Comparison of ENCODE assay signal across 13 mouse cellular contexts in the genomic region with DNA sequence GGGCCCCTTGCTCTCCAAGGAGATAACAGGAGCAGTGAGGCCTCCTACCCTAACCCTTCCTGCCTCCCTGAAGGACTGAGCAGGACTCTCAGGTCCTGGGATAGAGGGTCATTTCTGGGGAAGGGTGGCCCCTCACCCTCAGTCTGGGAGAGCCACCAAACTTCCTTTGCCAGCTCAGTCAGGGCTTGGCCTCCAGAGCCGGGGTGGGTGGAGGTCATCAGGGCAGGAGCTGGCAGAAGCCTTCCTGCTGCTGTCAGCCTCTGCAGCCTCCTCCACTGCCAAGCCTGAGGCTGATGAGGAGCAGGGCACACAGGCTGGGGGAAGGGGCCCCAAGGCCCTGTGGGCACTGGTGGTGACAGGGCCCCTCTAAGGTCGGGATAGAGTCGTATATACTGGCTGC. TPM values are rescaled to one million over a fixed set of nuclear protein-coding genes. Genes with fewer than 3 reads are reported as not detected.
DNase-seq lines count a peak whose midpoint lies in the region; ATAC-seq and TF ChIP-seq lines count a peak whose summit lies in the region.
"Had no signal": no experiment of that assay in that cellular context is flagged by ENCODE, and none has a peak within 500 bp of the region (broad histone marks: within the 10 kb centered on the region; RNA-seq: fewer than 3 reads in every experiment).

No protein-coding gene starts in this region.

- H3K36me3 ChIP-seq in heart, embryonic 10.5 days = peaks cover 25% of the 10 kb centered on the region
- H3K36me3 ChIP-seq in kidney, postnatal 0 days (ENCODE audit: insufficient read depth, low read length) = 0 out of 2 replicates have a peak, but pooled peaks cover 15% of the 10 kb centered on the region
- peaks cover 28% of the 10 kb centered on the region for H3K36me3 ChIP-seq in embryonic facial prominence, embryonic 10.5 days (replicated peaks)
- peaks cover 4% of the 10 kb centered on the region for H3K36me3 ChIP-seq in intestine, embryonic 15.5 days

- H3K4me1 ChIP-seq in heart, embryonic 10.5 days = peaks cover 23% of the 10 kb centered on the region
- no peaks in the 10 kb centered on the region for H3K4me1 ChIP-seq in kidney, postnatal 0 days (replicated peaks; ENCODE audit: insufficient read depth, low read length)
- H3K4me1 ChIP-seq in embryonic facial prominence, embryonic 10.5 days = peaks cover 57% of the 10 kb centered on the region
- no peaks in the 10 kb centered on the region for H3K4me1 ChIP-seq in intestine, embryonic 15.5 days (replicated peaks)

- H3K9ac ChIP-seq in kidney, postnatal 0 days (ENCODE audit: low read depth, low read length) = no peak overlapping the region
- H3K9ac ChIP-seq in intestine, embryonic 15.5 days = 0 out of 2 replicates have a peak overlapping the region, but pooled peaks have one; percentile 17
- H3K9ac ChIP-seq: lung, embryonic 15.5 days had no signal

- H3K9me3 ChIP-seq in heart, embryonic 10.5 days = no peaks in the 10 kb centered on the region
- H3K9me3 ChIP-seq in kidney, postnatal 0 days (replicated peaks; ENCODE audit: low read length) = no peaks in the 10 kb centered on the region
- H3K9me3 ChIP-seq in embryonic facial prominence, embryonic 10.5 days = no peaks in the 10 kb centered on the region
- H3K9me3 ChIP-seq in intestine, embryonic 15.5 days = no peaks in the 10 kb centered on the region
- H3K9me3 ChIP-seq: lung, embryonic 15.5 days had no signal

- H3K27me3 ChIP-seq in heart, embryonic 10.5 days (ENCODE audit: insufficient read depth, poor library complexity, severe bottlenecking) = peaks cover 47% of the 10 kb centered on the region
- no peaks in the 10 kb centered on the region for H3K27me3 ChIP-seq in kidney, postnatal 0 days (ENCODE audit: insufficient read depth, low read length)
- H3K27me3 ChIP-seq in embryonic facial prominence, embryonic 10.5 days (replicated peaks; ENCODE audit: low read depth, poor library complexity, severe bottlenecking) = peaks cover 17% of the 10 kb centered on the region
- peaks cover 19% of the 10 kb centered on the region for H3K27me3 ChIP-seq in intestine, embryonic 15.5 days (replicated peaks)

- no peak for TF ChIP-seq CTCF in kidney, postnatal 0 days (IDR thresholded peaks at IDR 0.05; ENCODE audit: low read depth)

- 0 out of 2 replicates have a peak, but pooled peaks have one; percentile 50 for ATAC-seq in kidney, postnatal 0 days (replicated peaks; ENCODE audit: low FRiP score, low read depth)
- ATAC-seq in intestine, embryonic 15.5 days = no peak
- ATAC-seq: CD4-positive, CD25-positive, alpha-beta regulatory T cell, adult 4 months had no signal

- 51% methylated on average over 3 of the region's 3 CpGs for WGBS in heart, embryonic 10.5 days
- 23% methylated on average over 3 of the region's 3 CpGs for WGBS in kidney, postnatal 0 days
- WGBS in embryonic facial prominence, embryonic 10.5 days = 29% methylated on average over 3 of the region's 3 CpGs
- 39% methylated on average over 3 of the region's 3 CpGs for WGBS in intestine, embryonic 15.5 days

- H3K4me2 ChIP-seq in kidney, postnatal 0 days (ENCODE audit: low read length) = no peak overlapping the region
- H3K4me2 ChIP-seq in intestine, embryonic 15.5 days (replicated peaks) = no peak overlapping the region
- H3K4me2 ChIP-seq: lung, embryonic 15.5 days had no signal

- no peak overlapping the region; the same call in 1 of the 2 replicates for H3K27ac ChIP-seq in heart, embryonic 10.5 days
- no peak overlapping the region for H3K27ac ChIP-seq in kidney, postnatal 0 days
- H3K27ac ChIP-seq in embryonic facial prominence, embryonic 10.5 days (replicated peaks) = peak overlapping the region; percentile 72
- H3K27ac ChIP-seq in intestine, embryonic 15.5 days = no peak overlapping the region
- H3K27ac ChIP-seq: lung, embryonic 15.5 days had no signal

- 0 out of 2 replicates have a peak overlapping the region, but pooled peaks have one; percentile 8 for H3K4me3 ChIP-seq in heart, embryonic 10.5 days
- H3K4me3 ChIP-seq in kidney, postnatal 0 days (replicated peaks; ENCODE audit: low read depth, low read length) = no peak overlapping the region
- H3K4me3 ChIP-seq in embryonic facial prominence, embryonic 10.5 days = peak overlapping the region; percentile 3; the same call in 1 of the 2 replicates
- H3K4me3 ChIP-seq in intestine, embryonic 15.5 days (replicated peaks) = no peak overlapping the region
- H3K4me3 ChIP-seq: erythroblast, embryonic 14.5 days; lung, embryonic 15.5 days had no signal

- no peak for DNase-seq in heart, embryonic 10.5 days (ENCODE audit: low spot score)
- no peak for DNase-seq in heart, adult 11 months
- DNase-seq in kidney, postnatal 0 days (ENCODE audit: low spot score) = no peak
- DNase-seq in kidney, postnatal 25 days = no peak
- DNase-seq in embryonic facial prominence, embryonic 10.5 days (ENCODE audit: low spot score) = no peak
- DNase-seq in urinary bladder, postnatal 25 days (ENCODE audit: low spot score) = no peak
- DNase-seq: cerebellum, adult 9-11 months; embryo, embryonic 11 days; kidney, adult 18-20 months had no signal

RNA-seq across cellular contexts. Expression of a gene that starts 9.5 kb away (rescaled TPM):
- polyA plus RNA-seq in heart, embryonic 10.5 days (2016; fragmentation: Nextera tagmentation; extraction: Ambion mirVana) = 0.34 and 1.6 TPM in 2 replicates
- polyA plus RNA-seq in kidney, postnatal 0 days (2015; fragmentation: Nextera tagmentation; extraction: Ambion mirVana) = 0.23 and 0.25 TPM in 2 replicates
- polyA plus RNA-seq in embryonic facial prominence, embryonic 10.5 days (2016; fragmentation: Nextera tagmentation; extraction: Ambion mirVana) = 11.4 and 12.9 TPM in 2 replicates
- polyA plus RNA-seq in intestine, embryonic 15.5 days (2015; fragmentation: Nextera tagmentation; extraction: Ambion mirVana) = 7.9 and 8.2 TPM in 2 replicates
- polyA plus RNA-seq: CD4-positive, CD25-positive, alpha-beta regulatory T cell, adult 4 months; erythroblast, embryonic 14.5 days had no signal

RNA-seq across cellular contexts. Expression of a gene that starts 14.5 kb away (rescaled TPM):
- polyA plus RNA-seq in heart, embryonic 10.5 days (2016; fragmentation: Nextera tagmentation; extraction: Ambion mirVana) = 6.0 and 8.1 TPM in 2 replicates
- polyA plus RNA-seq in kidney, postnatal 0 days (2015; fragmentation: Nextera tagmentation; extraction: Ambion mirVana) = 12.9 and 15.2 TPM in 2 replicates
- 8.0 and 8.2 TPM in 2 replicates for polyA plus RNA-seq in embryonic facial prominence, embryonic 10.5 days (2016; fragmentation: Nextera tagmentation; extraction: Ambion mirVana)
- polyA plus RNA-seq in intestine, embryonic 15.5 days (2015; fragmentation: Nextera tagmentation; extraction: Ambion mirVana) = 4.5 and 5.7 TPM in 2 replicates
- polyA plus RNA-seq: erythroblast, embryonic 14.5 days had no signal

RNA-seq across cellular contexts. Expression of a gene that starts 14.8 kb away (rescaled TPM):
- 289 and 326 TPM in 2 replicates for polyA plus RNA-seq in heart, embryonic 10.5 days (2016; fragmentation: Nextera tagmentation; extraction: Ambion mirVana)
- polyA plus RNA-seq in kidney, postnatal 0 days (2015; fragmentation: Nextera tagmentation; extraction: Ambion mirVana) = 314 and 321 TPM in 2 replicates
- polyA plus RNA-seq in embryonic facial prominence, embryonic 10.5 days (2016; fragmentation: Nextera tagmentation; extraction: Ambion mirVana) = 414 and 440 TPM in 2 replicates
- 311 and 328 TPM in 2 replicates for polyA plus RNA-seq in intestine, embryonic 15.5 days (2015; fragmentation: Nextera tagmentation; extraction: Ambion mirVana)

RNA-seq across cellular contexts. Expression of a gene that starts 46.9 kb away (rescaled TPM):
- polyA plus RNA-seq in heart, embryonic 10.5 days (2016; fragmentation: Nextera tagmentation; extraction: Ambion mirVana) = 13.1 and 14.5 TPM in 2 replicates
- polyA plus RNA-seq in kidney, postnatal 0 days (2015; fragmentation: Nextera tagmentation; extraction: Ambion mirVana) = 5.9 and 6.6 TPM in 2 replicates
- 7.3 and 7.4 TPM in 2 replicates for polyA plus RNA-seq in embryonic facial prominence, embryonic 10.5 days (2016; fragmentation: Nextera tagmentation; extraction: Ambion mirVana)
- polyA plus RNA-seq in intestine, embryonic 15.5 days (2015; fragmentation: Nextera tagmentation; extraction: Ambion mirVana) = 8.3 TPM in 2 replicates

Comparison
In these comparisons a context has a peak if more than half of its experiments do, and no peak if none do; other contexts are left out.
1. H3K4me3 ChIP-seq: peak in heart, embryonic 10.5 days (single experiment) and embryonic facial prominence, embryonic 10.5 days (single experiment); none in kidney, postnatal 0 days (single experiment) and intestine, embryonic 15.5 days (single experiment).